Mouse (Mus musculus) left cerebral cortex, postnatal 4 days (tissue): ENCODE measurements at regions not wholly inside any gene's neighbourhood (a gene's known extent, or its start where the extent isn't known, plus 50 kb on each side); places are given as distances from the start of the nearest gene placed in this dataset.

Experiments used
- DNase-seq: peaks from one replicate; pipeline ENCODE4 v3.0.0-alpha.2; 2022
- intact Hi-C: fragments of 180-260 bp; cut with DNase I; formaldehyde crosslinking; loops from one replicate; pipeline ENCODE4 v1.15.1; 2025

DNA sequence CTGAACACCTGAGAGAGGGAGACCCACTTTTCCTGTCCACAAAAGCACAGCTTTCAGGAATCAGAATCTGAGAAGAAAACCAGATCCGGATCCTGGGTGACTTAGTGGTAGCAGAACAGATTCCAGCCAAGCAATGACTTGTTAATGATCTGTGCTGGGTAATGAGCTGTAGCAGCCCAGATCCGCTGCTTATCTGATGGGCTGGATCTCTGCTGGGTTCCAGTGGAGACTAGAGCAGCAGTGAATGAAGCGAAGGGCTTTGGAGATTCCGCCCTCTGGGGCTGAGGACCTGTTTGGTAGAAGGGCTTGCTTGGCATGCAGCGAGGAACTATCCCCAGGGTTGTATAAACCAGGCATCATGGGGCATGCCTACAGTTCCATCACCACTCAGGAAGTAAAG, 156.3 kb downstream of the Maf start:
- DNase-seq = no peak
- intact Hi-C loops = no loop called here

DNA sequence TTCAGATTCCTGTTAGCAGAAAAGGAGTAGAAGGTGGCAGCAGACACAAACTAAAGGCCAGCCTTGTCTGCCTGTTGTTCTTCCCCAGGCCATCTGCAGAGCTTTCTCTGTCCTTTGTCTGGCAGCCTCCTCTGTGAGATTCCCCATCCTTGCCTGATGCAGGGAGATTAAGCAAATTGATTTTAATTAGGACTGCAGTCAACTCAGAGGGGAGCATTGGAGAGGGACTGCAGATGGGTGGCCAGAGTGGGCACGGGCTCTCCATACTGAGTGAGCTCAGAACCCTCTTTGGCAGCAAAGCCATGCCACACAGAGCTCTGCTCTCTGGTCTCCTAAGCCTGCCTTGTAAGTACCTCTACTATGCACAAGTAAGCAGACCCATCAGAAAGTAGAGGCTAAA, 158.5 kb downstream of the Maf start:
- intact Hi-C loops = no loop called here
- peak; percentile 40 for DNase-seq

DNA sequence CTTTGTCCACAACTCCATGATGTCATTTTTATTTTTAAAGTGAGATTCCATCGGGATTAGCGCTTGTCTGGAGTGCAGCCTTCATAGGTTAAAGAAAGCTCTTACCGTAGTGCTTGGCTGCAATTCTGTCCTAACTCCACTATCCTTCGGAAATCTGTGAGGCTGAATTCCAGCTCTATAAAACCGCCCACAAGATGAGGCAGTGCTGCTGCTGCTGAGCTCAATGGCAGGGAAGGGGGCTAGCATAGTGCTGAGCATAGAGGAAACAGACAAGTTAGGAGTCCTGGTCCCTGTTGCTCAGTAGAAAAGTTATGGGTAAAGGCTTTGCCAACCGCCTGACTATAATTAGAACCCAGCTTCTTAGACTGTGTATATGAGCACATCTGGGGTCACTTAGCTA, 163.5 kb downstream of the Maf start:
- intact Hi-C loops = no loop called here
- no peak for DNase-seq

DNA sequence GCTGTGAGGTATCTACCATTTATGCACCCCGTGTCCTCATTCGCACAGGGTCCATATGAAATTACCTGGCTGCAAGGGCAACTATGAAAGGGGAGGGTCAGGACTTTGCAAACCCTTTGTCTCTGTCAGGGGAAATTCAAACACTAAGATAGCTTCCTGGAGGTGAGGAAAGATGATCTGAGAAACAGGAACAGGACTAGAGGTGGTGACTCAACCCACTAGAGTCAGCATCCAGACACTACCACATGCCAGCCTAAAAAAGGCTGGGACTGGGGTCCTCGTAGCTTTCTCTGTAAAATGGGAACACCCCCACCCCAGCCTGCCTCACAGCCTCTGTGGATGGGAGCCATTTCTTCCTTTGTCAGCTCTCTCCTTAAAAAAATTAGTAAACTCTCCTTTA, 164.7 kb downstream of the Maf start:
- no peak for DNase-seq
- intact Hi-C loops = no loop called here

DNA sequence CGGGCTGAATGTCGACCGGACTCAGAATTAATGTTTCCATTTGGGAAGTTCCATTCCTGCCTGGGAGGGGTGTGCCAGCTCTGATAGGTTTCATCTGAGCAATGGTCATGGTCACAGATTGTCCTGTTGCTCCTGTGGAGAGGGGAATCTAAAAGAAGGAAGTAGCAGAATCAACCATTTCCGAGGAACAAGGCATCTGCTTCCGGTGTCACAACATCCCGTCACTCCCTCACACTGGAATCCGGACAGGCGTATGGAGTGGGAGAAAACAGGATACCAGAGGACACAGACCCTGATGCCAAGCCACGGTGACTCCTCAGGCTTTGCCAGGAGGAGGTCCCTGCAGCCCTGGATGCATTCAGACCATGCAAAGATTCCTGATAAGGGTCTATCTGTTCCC, 168.0 kb downstream of the Maf start:
- DNase-seq = no peak
- intact Hi-C loops = no loop called here

DNA sequence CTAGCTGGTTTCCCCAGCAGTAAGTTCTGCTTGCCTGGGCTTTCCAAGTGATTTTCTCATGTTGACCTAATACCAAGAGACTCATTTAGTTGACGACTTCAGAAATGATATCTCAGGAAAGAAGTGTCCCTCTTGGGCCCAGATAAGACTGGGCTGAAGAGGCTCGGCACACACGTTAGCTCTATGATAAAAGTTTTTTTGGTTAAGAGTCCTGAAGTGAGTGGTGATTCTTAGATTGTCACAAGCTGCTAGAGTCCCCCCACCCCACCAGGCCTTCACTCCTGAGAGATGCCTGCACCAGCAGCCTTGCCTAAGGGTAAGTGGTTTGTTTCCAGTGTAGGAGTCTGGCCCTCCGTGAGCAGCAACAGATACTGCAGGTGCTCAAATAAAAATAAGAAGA, 169.4 kb downstream of the Maf start:
- intact Hi-C loops = no loop called here
- DNase-seq = no peak

DNA sequence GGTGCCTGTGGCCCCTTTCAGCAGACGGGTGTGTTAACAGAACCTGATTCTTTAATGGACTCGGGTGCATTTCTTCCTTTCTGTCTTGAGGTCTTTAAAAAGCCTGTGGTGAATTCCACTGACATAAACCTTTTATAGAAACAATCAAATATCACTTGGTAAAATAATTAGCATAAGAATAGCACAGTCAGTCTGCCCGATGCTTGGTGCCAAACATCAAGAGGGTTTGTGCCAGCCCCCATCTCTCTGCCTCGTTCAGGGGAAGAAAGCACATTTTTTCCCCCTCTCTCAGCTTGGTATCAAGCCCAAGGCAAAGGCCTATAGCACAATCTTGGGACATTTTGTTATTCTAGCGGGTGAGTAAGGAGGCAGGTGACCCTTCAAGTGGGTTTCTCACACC, 169.8 kb downstream of the Maf start:
- no peak for DNase-seq
- intact Hi-C loops = no loop called here

DNA sequence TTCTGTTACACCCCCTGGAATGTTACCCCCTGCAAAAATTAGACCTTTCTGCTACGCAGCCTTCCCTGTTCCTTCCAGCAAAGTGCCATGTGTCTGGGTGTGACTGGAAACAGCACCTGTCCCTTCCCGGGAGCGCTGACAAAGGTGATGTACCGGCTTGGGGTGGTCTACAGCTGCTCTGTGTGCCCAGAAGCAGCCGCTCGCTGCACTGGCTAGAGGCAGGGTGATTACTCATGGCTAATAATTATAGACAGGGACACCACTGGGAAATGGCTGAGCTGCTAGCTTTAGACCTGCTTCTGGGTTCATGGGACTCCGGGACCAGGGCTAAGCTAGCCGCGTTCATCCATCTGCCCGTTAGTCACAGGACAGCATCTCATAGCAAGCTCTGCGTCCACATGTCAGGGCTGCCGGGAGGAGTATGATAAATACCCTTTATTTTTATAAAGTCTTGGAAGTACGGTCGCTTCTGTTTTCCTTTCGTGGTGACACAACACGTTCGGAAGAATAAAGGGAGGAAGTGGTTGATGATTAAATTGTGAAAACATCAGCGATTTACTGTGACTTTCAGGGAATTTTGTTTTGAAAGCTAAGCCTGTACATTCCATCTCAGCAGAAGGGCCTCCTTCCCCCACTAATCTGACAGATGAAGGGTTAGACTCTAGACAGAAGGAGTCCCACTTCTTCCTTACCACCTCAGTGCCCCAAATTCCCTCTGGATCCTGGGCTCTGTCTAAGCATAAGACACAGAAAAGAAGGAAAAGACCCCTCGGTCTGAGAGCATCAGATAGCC, 170.8 kb downstream of the Maf start:
- peak; percentile 28 for DNase-seq
- intact Hi-C loops = no loop called here

DNA sequence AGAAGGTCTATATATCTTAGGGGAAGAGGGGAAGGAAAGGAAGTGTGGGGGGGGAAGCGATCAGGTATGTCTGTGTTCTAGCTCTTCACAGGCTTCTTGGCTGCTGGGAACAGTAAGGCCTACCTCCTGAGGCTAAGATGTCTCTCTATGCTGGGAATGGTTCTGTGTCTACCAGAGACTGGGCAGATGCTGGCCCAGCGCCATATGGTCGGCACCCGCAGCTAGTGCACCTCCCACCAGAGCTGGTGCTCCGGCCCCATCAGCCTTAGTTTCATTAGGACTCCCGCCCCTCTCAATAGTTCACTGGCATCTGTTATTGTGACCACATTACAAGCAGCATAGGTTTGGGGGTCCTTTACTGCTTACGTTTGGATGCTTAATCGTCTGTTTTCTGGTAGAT, 171.6 kb downstream of the Maf start:
- intact Hi-C loops = no loop called here

DNA sequence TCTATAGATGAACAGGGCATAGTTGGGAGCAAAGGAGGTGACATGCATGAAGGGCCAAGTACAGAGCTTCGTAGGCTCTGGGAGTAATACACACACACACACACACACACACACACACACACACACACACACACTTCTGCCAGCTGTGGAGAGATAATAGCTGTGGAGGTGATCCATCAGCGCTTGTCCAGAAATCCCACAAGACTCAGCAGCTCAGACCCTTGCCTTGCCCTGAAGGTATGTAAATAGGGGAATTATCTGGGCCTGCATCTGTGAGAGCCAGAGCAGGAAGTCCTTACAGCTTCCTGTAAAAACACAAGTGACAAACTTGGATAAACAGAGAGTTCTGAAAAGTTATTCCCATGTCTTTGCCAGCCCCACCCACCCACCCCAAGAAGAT, 173.6 kb downstream of the Maf start:
- intact Hi-C loops = no loop called here
- no peak for DNase-seq

More for the DNA sequence above, 171.6 kb downstream of the Maf start:
- peak; percentile 67 for DNase-seq

DNA sequence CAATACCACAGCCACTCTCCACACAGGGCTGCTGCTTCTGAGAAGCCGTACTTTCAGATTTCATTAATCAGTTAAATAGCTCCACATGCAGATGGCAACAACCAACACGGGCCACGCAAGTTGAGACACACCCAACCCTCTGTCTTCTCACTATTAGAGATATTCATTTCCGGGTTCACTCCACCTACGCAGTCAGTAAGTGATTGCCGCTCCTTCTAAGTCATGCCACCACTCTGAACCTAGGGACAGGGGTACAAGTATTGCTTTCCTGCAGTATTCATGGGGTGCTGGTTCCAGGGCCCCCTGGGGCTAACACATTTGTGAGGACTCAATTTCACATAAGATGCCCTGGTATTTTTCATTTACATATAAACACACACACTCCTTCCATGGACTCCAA, 176.3 kb downstream of the Maf start:
- intact Hi-C loops = no loop called here
- no peak for DNase-seq

DNA sequence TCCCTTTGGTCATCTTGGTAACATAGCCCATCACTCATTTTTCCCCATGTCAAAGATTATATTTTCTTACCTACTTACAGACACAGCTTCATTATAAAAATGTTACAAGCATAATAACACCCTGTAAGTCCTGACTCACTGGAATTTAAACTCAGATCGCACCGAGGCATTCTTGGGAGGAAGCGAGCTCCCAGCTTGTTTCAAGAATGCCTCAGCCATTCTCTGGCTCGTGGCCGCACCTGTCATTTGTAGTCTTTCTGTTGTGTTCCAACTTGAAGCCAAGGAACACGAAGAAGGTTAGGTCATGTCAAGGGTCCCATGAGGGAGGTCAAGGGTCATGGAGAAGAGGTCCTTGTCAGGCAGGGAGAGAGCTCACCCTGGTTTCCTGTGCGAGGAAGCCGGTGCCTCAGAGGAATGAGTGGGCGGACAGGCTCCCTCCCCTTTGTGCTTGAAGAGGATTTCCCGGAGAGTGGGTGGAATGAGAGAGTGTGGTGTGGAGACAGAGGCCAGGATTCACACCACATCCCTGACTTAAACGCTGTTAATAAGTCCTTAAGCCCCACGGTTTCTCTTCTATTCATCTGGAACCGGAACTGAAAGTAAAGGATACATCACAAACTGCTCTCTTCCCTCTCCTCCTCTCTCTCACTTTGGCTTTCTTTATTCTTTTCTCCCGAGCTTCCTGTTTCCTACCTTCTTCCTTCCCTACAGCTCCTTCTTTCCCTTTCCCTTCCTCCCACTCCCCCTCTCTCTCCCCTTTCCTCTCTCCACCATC, 177.8 kb downstream of the Maf start:
- intact Hi-C loops = no loop called here

DNA sequence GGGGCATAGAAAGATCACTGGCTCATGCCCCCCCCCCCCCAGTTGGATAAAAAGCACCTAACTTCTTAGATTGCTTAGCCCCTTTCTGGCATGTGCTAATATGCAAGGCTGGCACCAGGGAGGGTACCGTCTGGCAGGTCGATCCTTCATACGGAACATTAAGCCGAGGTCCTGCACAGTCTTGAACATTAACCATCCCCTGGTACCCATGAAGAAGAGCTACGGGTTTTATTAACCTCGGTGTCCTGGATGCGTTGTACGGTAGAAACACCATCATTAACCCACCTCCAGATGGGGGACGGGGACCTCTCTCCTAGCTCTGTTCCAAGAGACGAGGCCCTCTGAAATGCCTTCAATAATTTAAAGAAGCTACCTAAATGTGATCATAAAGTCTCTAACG, 178.7 kb downstream of the Maf start:
- DNase-seq = no peak
- intact Hi-C loops = no loop called here

More for the DNA sequence above, 177.8 kb downstream of the Maf start:
- no peak for DNase-seq

DNA sequence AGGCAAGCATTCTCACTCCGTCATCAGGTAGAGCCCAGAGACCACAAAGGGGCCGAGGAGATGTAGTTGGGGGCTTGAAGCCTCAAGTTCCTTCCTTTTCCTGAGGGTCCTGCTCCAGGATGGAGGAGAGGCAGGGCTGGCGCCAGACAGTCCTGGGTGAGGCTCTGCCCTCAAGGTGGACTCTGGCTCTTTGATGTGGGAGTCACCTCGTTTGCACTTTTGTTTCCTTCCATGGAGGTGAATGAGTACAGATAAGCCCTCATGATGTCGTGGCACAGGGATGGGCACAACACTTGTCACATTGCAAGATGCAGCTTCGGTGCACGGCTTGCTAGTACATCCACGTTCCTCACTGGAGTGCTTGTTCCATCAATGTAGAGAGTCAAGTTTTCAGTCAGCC, 182.4 kb downstream of the Maf start:
- no peak for DNase-seq
- intact Hi-C loops = no loop called here

DNA sequence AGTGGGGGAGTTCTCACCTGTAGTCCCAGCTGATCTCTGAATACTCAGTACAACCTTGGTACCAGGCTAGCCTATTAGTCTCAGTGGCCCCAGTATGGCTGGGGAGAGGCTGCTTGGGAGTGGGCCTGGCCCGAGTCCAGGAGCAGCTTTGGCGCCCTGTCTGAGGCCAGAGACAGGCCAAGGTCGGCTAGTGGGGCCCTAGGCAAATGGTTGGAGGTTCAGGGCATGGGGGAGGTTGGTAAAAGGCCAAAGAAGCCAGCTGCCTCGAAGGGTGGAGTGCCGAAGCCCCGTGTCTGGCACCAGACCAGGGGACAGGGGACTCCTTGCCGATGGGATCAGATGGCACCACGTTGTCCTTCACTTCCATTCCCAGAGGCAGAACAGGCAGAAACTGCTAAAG, 182.9 kb downstream of the Maf start:
- intact Hi-C loops = no loop called here
- peak; percentile 90 for DNase-seq

DNA sequence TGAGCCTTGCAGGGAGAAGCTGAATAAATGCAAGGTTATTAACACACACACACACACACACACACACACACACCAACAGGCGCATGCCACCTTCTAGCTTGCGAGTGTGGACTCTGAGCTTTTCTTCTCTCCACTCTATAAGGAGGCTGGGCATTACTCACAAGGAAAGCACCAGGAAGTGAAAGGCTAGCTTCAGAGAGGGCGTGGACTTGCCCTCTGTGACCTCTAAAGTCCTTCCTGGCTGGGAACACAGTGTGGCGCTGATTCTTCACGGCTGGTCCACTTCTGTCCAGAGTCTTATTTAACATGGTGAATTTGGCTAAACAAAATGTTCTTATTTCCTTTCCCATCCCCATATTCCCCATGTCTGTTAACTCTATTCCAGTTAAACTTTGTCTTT, 185.1 kb downstream of the Maf start:
- intact Hi-C loops = no loop called here
- no peak for DNase-seq

DNA sequence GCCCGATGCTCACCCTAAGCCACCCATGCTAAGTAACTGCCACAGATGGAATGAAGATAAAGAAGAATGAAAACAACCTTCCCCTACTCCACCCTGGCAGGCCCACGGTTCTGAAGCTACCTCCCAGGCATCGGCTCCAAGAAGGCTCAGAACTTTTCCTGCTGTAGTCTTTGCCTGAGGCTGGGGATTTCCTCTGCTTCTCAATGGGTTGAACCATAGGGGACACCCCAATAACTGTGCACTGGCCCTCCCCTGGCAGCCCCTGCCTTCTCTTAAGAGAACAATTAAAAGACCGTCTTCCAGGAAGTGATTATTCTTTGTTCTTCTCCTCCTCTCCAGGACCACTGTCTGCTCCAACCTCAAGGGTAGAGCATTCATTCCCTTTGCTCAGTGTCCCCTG, 191.9 kb downstream of the Maf start:
- intact Hi-C loops = no loop called here
- DNase-seq = no peak

DNA sequence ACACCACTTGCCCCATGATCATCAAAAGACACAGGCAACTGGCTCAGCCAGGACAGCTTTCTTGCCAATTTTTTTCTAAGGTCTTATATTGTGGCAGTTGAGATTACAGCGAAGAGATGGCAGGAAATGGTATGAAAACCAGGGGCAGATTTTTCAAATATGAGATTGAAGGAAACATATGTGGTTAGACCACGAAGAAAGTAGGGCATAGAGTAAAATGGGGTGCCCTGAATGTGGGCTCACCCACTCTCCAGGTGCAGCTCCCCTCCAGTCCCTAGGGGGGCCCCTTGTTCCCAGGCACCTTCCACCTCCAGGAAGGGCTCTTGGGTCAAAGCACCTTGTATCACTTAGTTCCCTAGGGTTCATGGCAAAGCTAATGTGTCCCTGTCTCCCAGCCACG, 193.1 kb downstream of the Maf start:
- intact Hi-C loops = no loop called here

DNA sequence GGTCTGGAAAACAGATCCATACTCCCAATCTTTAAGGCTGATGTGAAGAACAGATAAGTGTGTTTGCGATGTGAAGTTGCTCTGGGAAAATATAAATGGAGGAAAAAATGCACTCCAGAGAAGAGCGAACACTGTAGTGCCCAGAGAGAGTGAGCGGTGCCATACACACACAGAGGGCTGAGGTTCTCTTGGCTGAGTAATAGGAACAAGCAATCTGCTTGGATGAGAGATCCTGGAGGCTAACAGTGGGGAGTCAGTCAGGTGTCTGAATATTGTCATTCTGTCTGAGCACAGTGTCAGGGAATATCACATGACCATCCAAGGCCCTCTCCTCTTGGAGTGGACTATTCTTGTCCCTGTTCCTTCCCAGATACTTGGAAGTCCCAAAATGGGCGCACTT, 200.4 kb downstream of the Maf start:
- no peak for DNase-seq
- intact Hi-C loops = no loop called here

More for the DNA sequence above, 193.1 kb downstream of the Maf start:
- no peak for DNase-seq

DNA sequence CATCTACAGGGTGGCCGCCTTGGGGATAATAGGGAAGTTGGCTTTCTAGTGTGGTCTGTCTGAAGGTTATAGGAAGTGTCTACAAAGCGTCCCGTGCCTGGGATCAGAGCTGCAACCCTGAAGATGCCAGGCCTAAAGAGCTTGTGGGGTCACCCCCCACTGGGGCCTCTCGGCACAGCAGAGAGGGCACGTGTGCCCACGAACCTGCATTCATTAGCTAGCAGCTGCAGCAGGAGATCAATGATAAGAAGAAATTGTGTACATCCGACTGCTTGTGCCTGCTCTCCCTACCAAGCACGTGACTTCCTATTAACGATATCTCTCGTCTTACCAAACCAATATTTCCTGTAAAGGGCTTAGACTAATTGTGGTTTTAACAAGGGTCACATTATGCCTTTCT, 200.9 kb downstream of the Maf start:
- intact Hi-C loops = no loop called here
- no peak for DNase-seq

DNA sequence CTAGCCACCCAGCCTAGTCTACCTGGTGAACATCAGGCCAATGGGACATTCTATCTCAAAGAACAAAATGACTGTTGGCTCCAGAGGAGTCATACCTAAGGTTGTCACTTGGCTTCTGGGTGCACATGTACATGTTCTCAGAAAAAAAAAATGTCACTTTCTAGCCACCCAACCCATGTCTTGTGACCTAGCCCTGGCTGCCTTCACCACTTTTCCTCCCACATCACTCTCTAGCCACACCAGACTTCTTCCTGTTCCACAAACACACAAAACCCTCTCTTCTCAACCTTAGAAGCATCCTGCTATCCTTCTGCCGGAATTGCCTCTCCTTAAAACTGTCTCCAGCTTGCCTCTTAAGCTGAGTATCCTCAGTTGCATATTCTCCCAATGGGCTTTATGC, 211.6 kb downstream of the Maf start:
- DNase-seq = no peak
- intact Hi-C loops = no loop called here

DNA sequence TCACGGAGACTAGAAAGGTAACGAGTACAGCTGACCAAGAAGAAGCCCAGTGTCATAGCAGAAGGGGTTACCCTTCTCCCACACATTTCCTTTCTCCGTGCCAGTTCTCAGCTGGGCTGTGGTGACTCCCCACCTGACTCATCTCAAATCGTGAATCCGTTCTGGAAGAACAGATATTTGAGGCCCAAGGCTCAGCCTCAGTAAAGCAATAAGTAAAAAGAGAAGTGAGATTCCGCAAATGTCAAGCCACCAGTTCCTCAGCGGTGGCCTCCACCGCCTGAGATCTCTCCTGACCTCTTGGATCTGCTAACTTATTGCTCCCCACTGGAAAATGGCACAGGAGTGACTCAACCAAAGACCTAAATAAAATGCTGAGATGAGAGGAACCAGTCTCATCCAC, 213.2 kb downstream of the Maf start:
- DNase-seq = no peak
- intact Hi-C loops = no loop called here
